Mouse (Mus musculus): ENCODE results near the gene Tmem91. TPM values are rescaled to one million over a fixed set of nuclear protein-coding genes. Genes with fewer than 3 reads are reported as not detected.

Tmem91 gene
- polyA plus RNA-seq, 1 experiment from 2014 or later, result 90.5 TPM

- ATAC-seq, result no peak
- Histone ChIP-seq H3K27me3 (ENCODE audit: control insufficient read depth, insufficient read depth, low read depth, low read length) (no peaks in the 10 kb centered on the region), H3K36me3 (ENCODE audit: control insufficient read depth, insufficient read depth, low read length) (no peaks in the 10 kb centered on the region; the same call in 1 of the 2 replicates), H3K27ac (ENCODE audit: low read length) (no peak overlapping the region), H3K4me3 (ENCODE audit: low read depth, low read length) (no peak overlapping the region), H3K9ac (ENCODE audit: low read depth, low read length) (no peak overlapping the region), H3K9me3 (replicated peaks; ENCODE audit: control insufficient read depth, low read length, poor library complexity, severe bottlenecking) (no peaks in the 10 kb centered on the region), H3K4me2 (ENCODE audit: low read length) (no peak overlapping the region), H3K4me1 (ENCODE audit: control insufficient read depth, insufficient read depth, low read length) (no peaks in the 10 kb centered on the region)
- 93% methylated on average over 8 of the region's 8 CpGs for WGBS
Measured at GRCm38 (mm10) chr7:25651281-25651680, 23.7 kb downstream of the Tmem91 start.

- H3K4me3 ChIP-seq (ENCODE audit: low read depth, low read length), result no peak overlapping the region
- no peak overlapping the region for H3K9ac ChIP-seq (ENCODE audit: low read depth, low read length)
- H3K4me2 ChIP-seq (ENCODE audit: low read length), result no peak overlapping the region
- H3K27ac ChIP-seq (ENCODE audit: low read length), result no peak overlapping the region
- H3K36me3 ChIP-seq (ENCODE audit: control insufficient read depth, insufficient read depth, low read length), result no peaks in the 10 kb centered on the region; the same call in 1 of the 2 replicates
- H3K9me3 ChIP-seq (replicated peaks; ENCODE audit: control insufficient read depth, low read length, poor library complexity, severe bottlenecking), result no peaks in the 10 kb centered on the region
- no peaks in the 10 kb centered on the region for H3K4me1 ChIP-seq (ENCODE audit: control insufficient read depth, insufficient read depth, low read length)
- no peak for ATAC-seq
- H3K27me3 ChIP-seq (ENCODE audit: control insufficient read depth, insufficient read depth, low read depth, low read length), result no peaks in the 10 kb centered on the region
- WGBS, result 80% methylated on average over 5 of the region's 5 CpGs
Measured at GRCm38 (mm10) chr7:25649839-25650238, 25.1 kb downstream of the Tmem91 start.

GRCm38 (mm10) chr7:25647574-25648123 is 27.3 kb downstream of the Tmem91 start:
- Histone ChIP-seq H3K27me3 (ENCODE audit: control insufficient read depth, insufficient read depth, low read depth, low read length) (no peaks in the 10 kb centered on the region), H3K27ac (ENCODE audit: low read length) (no peak overlapping the region), H3K9ac (ENCODE audit: low read depth, low read length) (no peak overlapping the region), H3K36me3 (ENCODE audit: control insufficient read depth, insufficient read depth, low read length) (no peaks in the 10 kb centered on the region), H3K9me3 (replicated peaks; ENCODE audit: control insufficient read depth, low read length, poor library complexity, severe bottlenecking) (no peaks in the 10 kb centered on the region), H3K4me2 (ENCODE audit: low read length) (no peak overlapping the region), H3K4me3 (ENCODE audit: low read depth, low read length) (no peak overlapping the region), H3K4me1 (ENCODE audit: control insufficient read depth, insufficient read depth, low read length) (no peaks in the 10 kb centered on the region)
- ATAC-seq, result no peak
- WGBS, result 61% methylated on average over 5 of the region's 5 CpGs

- no peak for ATAC-seq
- no peak overlapping the region for H3K27ac ChIP-seq (ENCODE audit: low read length)
- peaks cover 6% of the 10 kb centered on the region; the same call in 1 of the 2 replicates for H3K36me3 ChIP-seq (ENCODE audit: control insufficient read depth, insufficient read depth, low read length)
- H3K9me3 ChIP-seq (replicated peaks; ENCODE audit: control insufficient read depth, low read length, poor library complexity, severe bottlenecking), result no peaks in the 10 kb centered on the region
- H3K4me1 ChIP-seq (ENCODE audit: control insufficient read depth, insufficient read depth, low read length), result no peaks in the 10 kb centered on the region
- WGBS, result 49% methylated on average over 14 of the region's 14 CpGs
- no peak overlapping the region for H3K9ac ChIP-seq (ENCODE audit: low read depth, low read length)
- H3K4me3 ChIP-seq (ENCODE audit: low read depth, low read length), result no peak overlapping the region
- no peak overlapping the region for H3K4me2 ChIP-seq (ENCODE audit: low read length)
- no peaks in the 10 kb centered on the region for H3K27me3 ChIP-seq (ENCODE audit: control insufficient read depth, insufficient read depth, low read depth, low read length)
Measured at GRCm38 (mm10) chr7:25645074-25645473, 29.9 kb downstream of the Tmem91 start.

- WGBS, result 77% methylated on average over 4 of the region's 4 CpGs
- Histone ChIP-seq H3K4me2 (ENCODE audit: low read length) (no peak overlapping the region), H3K36me3 (ENCODE audit: control insufficient read depth, insufficient read depth, low read length) (peaks cover 7% of the 10 kb centered on the region; the same call in 1 of the 2 replicates), H3K4me3 (ENCODE audit: low read depth, low read length) (no peak overlapping the region), H3K27me3 (ENCODE audit: control insufficient read depth, insufficient read depth, low read depth, low read length) (no peaks in the 10 kb centered on the region), H3K9ac (ENCODE audit: low read depth, low read length) (no peak overlapping the region), H3K4me1 (ENCODE audit: control insufficient read depth, insufficient read depth, low read length) (no peaks in the 10 kb centered on the region), H3K27ac (ENCODE audit: low read length) (no peak overlapping the region), H3K9me3 (replicated peaks; ENCODE audit: control insufficient read depth, low read length, poor library complexity, severe bottlenecking) (no peaks in the 10 kb centered on the region)
- ATAC-seq, result no peak
Measured at GRCm38 (mm10) chr7:25644631-25645030, 30.3 kb downstream of the Tmem91 start.

- H3K9me3 ChIP-seq (replicated peaks; ENCODE audit: control insufficient read depth, low read length, poor library complexity, severe bottlenecking), result no peaks in the 10 kb centered on the region
- no peak overlapping the region for H3K4me3 ChIP-seq (ENCODE audit: low read depth, low read length)
- H3K4me1 ChIP-seq (ENCODE audit: control insufficient read depth, insufficient read depth, low read length), result no peaks in the 10 kb centered on the region
- no peak overlapping the region for H3K4me2 ChIP-seq (ENCODE audit: low read length)
- no peaks in the 10 kb centered on the region for H3K27me3 ChIP-seq (ENCODE audit: control insufficient read depth, insufficient read depth, low read depth, low read length)
- no peak overlapping the region for H3K27ac ChIP-seq (ENCODE audit: low read length)
- ATAC-seq, result no peak
- H3K36me3 ChIP-seq (ENCODE audit: control insufficient read depth, insufficient read depth, low read length), result peaks cover 7% of the 10 kb centered on the region; the same call in 1 of the 2 replicates
- H3K9ac ChIP-seq (ENCODE audit: low read depth, low read length), result no peak overlapping the region
- WGBS, result 83% methylated on average over 10 of the region's 10 CpGs
Measured at GRCm38 (mm10) chr7:25644136-25644535, 30.8 kb downstream of the Tmem91 start.

- H3K9ac ChIP-seq (ENCODE audit: low read depth, low read length), result no peak overlapping the region
- 92% methylated on average over 4 of the region's 4 CpGs for WGBS
- no peak overlapping the region for H3K4me3 ChIP-seq (ENCODE audit: low read depth, low read length)
- H3K27me3 ChIP-seq (ENCODE audit: control insufficient read depth, insufficient read depth, low read depth, low read length), result no peaks in the 10 kb centered on the region
- H3K9me3 ChIP-seq (replicated peaks; ENCODE audit: control insufficient read depth, low read length, poor library complexity, severe bottlenecking), result no peaks in the 10 kb centered on the region
- H3K36me3 ChIP-seq (ENCODE audit: control insufficient read depth, insufficient read depth, low read length), result peaks cover 7% of the 10 kb centered on the region; the same call in 1 of the 2 replicates
- H3K4me1 ChIP-seq (ENCODE audit: control insufficient read depth, insufficient read depth, low read length), result no peaks in the 10 kb centered on the region
- H3K4me2 ChIP-seq (ENCODE audit: low read length), result no peak overlapping the region
- no peak overlapping the region for H3K27ac ChIP-seq (ENCODE audit: low read length)
- ATAC-seq, result no peak
Measured at GRCm38 (mm10) chr7:25639754-25640153, 35.2 kb downstream of the Tmem91 start.

GRCm38 (mm10) chr7:25637099-25637498 is 37.9 kb downstream of the Tmem91 start:
- H3K4me2 ChIP-seq (ENCODE audit: low read length), result no peak overlapping the region
- H3K9ac ChIP-seq (ENCODE audit: low read depth, low read length), result no peak overlapping the region
- H3K4me1 ChIP-seq (ENCODE audit: control insufficient read depth, insufficient read depth, low read length), result no peaks in the 10 kb centered on the region
- no peaks in the 10 kb centered on the region for H3K27me3 ChIP-seq (ENCODE audit: control insufficient read depth, insufficient read depth, low read depth, low read length)
- H3K9me3 ChIP-seq (replicated peaks; ENCODE audit: control insufficient read depth, low read length, poor library complexity, severe bottlenecking), result no peaks in the 10 kb centered on the region
- no peak overlapping the region for H3K27ac ChIP-seq (ENCODE audit: low read length)
- H3K4me3 ChIP-seq (ENCODE audit: low read depth, low read length), result no peak overlapping the region
- no peak for ATAC-seq
- peaks cover 10% of the 10 kb centered on the region; the same call in 1 of the 2 replicates for H3K36me3 ChIP-seq (ENCODE audit: control insufficient read depth, insufficient read depth, low read length)
- WGBS, result 88% methylated on average over 5 of the region's 5 CpGs

- Histone ChIP-seq H3K27me3 (ENCODE audit: control insufficient read depth, insufficient read depth, low read depth, low read length) (no peaks in the 10 kb centered on the region), H3K4me3 (ENCODE audit: low read depth, low read length) (no peak overlapping the region), H3K9ac (ENCODE audit: low read depth, low read length) (no peak overlapping the region), H3K4me2 (ENCODE audit: low read length) (no peak overlapping the region), H3K27ac (ENCODE audit: low read length) (no peak overlapping the region), H3K36me3 (ENCODE audit: control insufficient read depth, insufficient read depth, low read length) (peaks cover 12% of the 10 kb centered on the region; the same call in 1 of the 2 replicates), H3K4me1 (ENCODE audit: control insufficient read depth, insufficient read depth, low read length) (no peaks in the 10 kb centered on the region), H3K9me3 (replicated peaks; ENCODE audit: control insufficient read depth, low read length, poor library complexity, severe bottlenecking) (no peaks in the 10 kb centered on the region)
- 59% methylated on average over 3 of the region's 3 CpGs for WGBS
- ATAC-seq, result no peak
Measured at GRCm38 (mm10) chr7:25636373-25636772, 38.6 kb downstream of the Tmem91 start.

All from midbrain, embryonic 16.5 days (tissue).